Mouse (Mus musculus) liver, embryonic 14.5 days (tissue): ENCODE data around the gene Mcrs1.

ENCODE experiments used
- CTCF ChIP-seq: IDR thresholded peaks from 2 replicates; pipeline ENCODE4 v1.5.1; 2016; ENCODE audit warnings: antibody characterized with exemption, low read depth, control low read depth
- EP300 ChIP-seq: IDR thresholded peaks from 2 replicates; pipeline ENCODE4 v1.6.1; 2016; ENCODE audit warnings: antibody characterized with exemption, low read depth

GRCm38 (mm10) chr15:99233719-99234118 is 18.0 kb downstream of the Mcrs1 start:
- no peak for TF ChIP-seq CTCF
- TF ChIP-seq EP300, result no peak
